Mouse (Mus musculus) limb, embryonic 11.5 days (tissue): ENCODE results near the gene Dhx30. TPM values are rescaled to one million over a fixed set of nuclear protein-coding genes. Genes with fewer than 3 reads are reported as not detected.
"Not testable (repeated sequence)": the region's sequence is repeated elsewhere in the genome, so short reads cannot be mapped to it uniquely, and the experiment has no call there.

Source experiments
- ATAC-seq: fragments of 200-750 bp; cut with Nextera tagmentation; 2 replicates; pipeline ENCODE4 v1.8.0; 2017; ENCODE audit warnings: low read depth; ENCODE audit not compliant: insufficient number of reproducible peaks, low FRiP score, low TSS enrichment
- DNase-seq: peaks from one replicate; pipeline ENCODE4 v3.0.0-alpha.2; 2015; ENCODE audit warnings: low spot score
- H3K27ac ChIP-seq: fragments of 300-500 bp; sonication (generic); replicated peaks from 2 replicates; pipeline ENCODE4 v1.5.1; 2014; ENCODE audit warnings: low read depth, mild to moderate bottlenecking, low read length
- H3K27me3 ChIP-seq: fragments of 300-500 bp; sonication (generic); 2 replicates; pipeline ENCODE4 v1.6.1; 2014; ENCODE audit warnings: mild to moderate bottlenecking, low read length, mixed read lengths; ENCODE audit not compliant: control insufficient read depth, insufficient read depth
- H3K36me3 ChIP-seq: fragments of 300-500 bp; sonication (generic); 2 replicates; pipeline ENCODE4 v1.6.1; 2014; ENCODE audit warnings: mild to moderate bottlenecking, low read length, moderate library complexity, mixed read lengths; ENCODE audit not compliant: control insufficient read depth, insufficient read depth
- H3K4me1 ChIP-seq: fragments of 300-500 bp; sonication (generic); 2 replicates; pipeline ENCODE4 v1.6.1; 2014; ENCODE audit warnings: low read length, mixed read lengths; ENCODE audit not compliant: control insufficient read depth, insufficient read depth
- H3K4me2 ChIP-seq: fragments of 300-500 bp; sonication (generic); 2 replicates; pipeline ENCODE4 v1.6.1; 2014; ENCODE audit warnings: low read depth, mild to moderate bottlenecking, moderate library complexity; ENCODE audit not compliant: severe bottlenecking
- H3K4me3 ChIP-seq: fragments of 300-500 bp; sonication (generic); 2 replicates; pipeline ENCODE4 v1.5.1; 2014; ENCODE audit warnings: low read depth, low read length
- H3K9ac ChIP-seq: fragments of 300-500 bp; sonication (generic); 2 replicates; pipeline ENCODE4 v1.6.1; 2014; ENCODE audit warnings: mild to moderate bottlenecking, low read length
- H3K9me3 ChIP-seq: fragments of 300-500 bp; sonication (generic); 2 replicates; pipeline ENCODE4 v1.6.1; 2016; ENCODE audit warnings: low read length; ENCODE audit not compliant: control insufficient read depth
- WGBS: fragments of 180-500 bp; shearing (Covaris S2); extraction: QIAGEN DNeasy Blood & Tissue Kit; methylation state at CpG from one replicate; pipeline ENCODE4 v1.1.7; 2014; 5-methylcytosine and 5-hydroxymethylcytosine counted together
- polyA plus RNA-seq: library from polyadenylated mRNA; unstranded; fragments of >200 nt; fragmentation: Nextera tagmentation; extraction: Ambion mirVana; gene quantifications from 2 replicates; pipeline ENCODE4 v1.2.1, GENCODE M21; 2014

Gene Dhx30
- 179 and 190 TPM in 2 replicates for polyA plus RNA-seq

DNA sequence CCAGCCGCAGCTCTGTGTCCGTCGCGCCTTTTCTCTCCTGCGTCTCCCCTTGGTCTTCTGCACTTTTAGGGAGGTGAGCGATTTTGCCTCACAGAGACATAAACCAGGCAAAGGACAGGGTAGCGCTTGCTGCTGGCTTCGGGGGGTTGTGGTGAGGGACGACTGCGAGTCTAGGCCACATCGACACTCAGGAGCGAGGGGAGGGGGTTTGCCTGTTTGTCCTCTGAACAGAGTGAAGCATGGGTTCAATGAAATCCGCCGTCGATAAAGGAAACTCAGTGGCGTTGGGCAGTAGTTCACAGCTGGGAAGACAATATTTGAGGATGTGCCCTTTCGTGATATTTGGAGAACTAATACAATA is at the start of gene Dhx30:
TSS of gene Dhx30 (minus strand) at position 52 of the 361 bp plus-strand sequence.
- peaks cover 6% of the 10 kb centered on the region for H3K4me1 ChIP-seq
- peak within 1 kb of the TSS; percentile 68 for H3K4me3 ChIP-seq
- no peak for DNase-seq
- peak within 1 kb of the TSS; percentile 69 for H3K4me2 ChIP-seq
- peaks cover 3% of the 10 kb centered on the region; the same call in 1 of the 2 replicates for H3K36me3 ChIP-seq
- no peaks in the 10 kb centered on the region for H3K27me3 ChIP-seq
- peak within 1 kb of the TSS; percentile 89 for H3K9ac ChIP-seq
- peak within 1 kb of the TSS; percentile 87 for H3K27ac ChIP-seq
- WGBS = 2% methylated on average over 17 of the region's 17 CpGs
- ATAC-seq = 0 out of 2 replicates have a peak, but pooled peaks have one; percentile 10
- no peaks in the 10 kb centered on the region for H3K9me3 ChIP-seq

DNA sequence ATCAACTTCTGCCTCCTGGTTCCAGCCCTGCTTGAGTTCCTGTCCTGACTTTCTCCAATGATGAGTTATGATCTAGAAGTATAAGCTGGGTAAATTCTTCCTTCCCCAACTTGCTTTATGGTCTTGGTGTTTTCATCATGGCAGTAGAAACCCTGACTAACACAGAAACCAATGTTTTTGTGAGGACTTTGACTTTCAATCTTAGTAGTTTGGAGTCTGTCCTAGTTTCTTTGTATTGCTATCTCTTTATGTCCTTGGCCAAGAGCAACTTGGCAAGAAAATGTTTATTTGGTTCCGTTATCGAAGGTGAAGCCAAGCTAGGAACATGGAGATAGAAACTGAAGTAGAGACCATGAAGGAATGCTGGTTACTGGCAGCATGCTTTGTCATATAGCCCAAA is 45.4 kb upstream of the Dhx30 start:
- no peaks in the 10 kb centered on the region for H3K27me3 ChIP-seq

DNA sequence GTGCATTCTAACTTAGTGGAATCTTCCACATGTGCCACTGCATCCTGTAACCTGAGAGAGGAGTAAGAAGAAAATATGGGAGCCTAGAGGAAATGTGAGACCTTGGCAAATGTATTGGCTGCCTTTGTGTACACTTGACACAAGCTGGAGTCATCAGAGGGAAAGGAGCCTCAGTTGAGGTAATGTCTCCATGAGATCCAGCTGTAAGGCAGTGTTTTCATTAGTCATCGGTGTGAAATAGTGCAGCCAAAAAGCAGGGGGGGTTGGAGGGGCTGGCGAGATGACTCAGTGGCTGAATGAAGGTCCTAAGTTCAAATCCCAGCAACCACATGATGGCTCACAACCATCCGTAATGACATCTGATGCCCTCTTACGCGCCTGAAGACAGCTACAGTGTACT is 44.8 kb upstream of the Dhx30 start:
- DNase-seq (no peak), ATAC-seq (no peak)
- 97% methylated on average over 5 of the region's 5 CpGs for WGBS
- peaks cover 20% of the 10 kb centered on the region for H3K36me3 ChIP-seq
- no peaks in the 10 kb centered on the region for H3K27me3 ChIP-seq
- no peak overlapping the region for H3K27ac ChIP-seq
- H3K4me3 ChIP-seq = no peak overlapping the region
- no peak overlapping the region for H3K4me2 ChIP-seq
- H3K9me3 ChIP-seq = no peaks in the 10 kb centered on the region
- H3K9ac ChIP-seq = no peak overlapping the region
- H3K4me1 ChIP-seq = no peaks in the 10 kb centered on the region

More for the DNA sequence above, 45.4 kb upstream of the Dhx30 start:
- peaks cover 17% of the 10 kb centered on the region for H3K36me3 ChIP-seq
- H3K9ac ChIP-seq = no peak overlapping the region
- WGBS = 93% methylated on average over 2 of the region's 2 CpGs
- H3K4me1 ChIP-seq = no peaks in the 10 kb centered on the region
- H3K9me3 ChIP-seq = no peaks in the 10 kb centered on the region
- DNase-seq (no peak), ATAC-seq (no peak)
- H3K27ac ChIP-seq = no peak overlapping the region
- no peak overlapping the region for H3K4me2 ChIP-seq
- no peak overlapping the region for H3K4me3 ChIP-seq

DNA sequence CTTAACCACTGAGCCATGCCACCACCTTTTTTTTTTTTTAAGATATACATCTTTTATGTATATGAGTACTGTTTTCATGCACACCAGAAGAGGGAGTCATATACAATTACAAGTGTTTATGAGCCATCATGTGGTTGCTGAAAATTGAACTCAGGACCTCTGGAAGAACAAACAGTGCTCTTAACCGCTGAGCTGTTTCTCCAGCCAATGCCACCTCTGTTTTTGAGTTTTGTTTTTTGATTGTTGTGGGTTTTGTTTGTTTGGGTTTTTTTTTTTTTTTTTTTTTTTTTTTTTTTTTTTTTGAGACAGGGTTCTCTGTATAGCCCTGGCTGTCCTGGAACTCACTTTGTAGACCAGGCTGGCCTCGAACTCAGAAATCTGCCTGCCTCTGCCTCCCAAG is 42.9 kb upstream of the Dhx30 start:
- H3K36me3 ChIP-seq = peaks cover 23% of the 10 kb centered on the region
- WGBS = 94% methylated on average over 2 of the region's 2 CpGs
- H3K4me1 ChIP-seq, H3K27ac ChIP-seq, H3K9ac ChIP-seq, ATAC-seq, H3K4me2 ChIP-seq, H3K27me3 ChIP-seq, DNase-seq, H3K9me3 ChIP-seq, H3K4me3 ChIP-seq: not testable (repeated sequence)

DNA sequence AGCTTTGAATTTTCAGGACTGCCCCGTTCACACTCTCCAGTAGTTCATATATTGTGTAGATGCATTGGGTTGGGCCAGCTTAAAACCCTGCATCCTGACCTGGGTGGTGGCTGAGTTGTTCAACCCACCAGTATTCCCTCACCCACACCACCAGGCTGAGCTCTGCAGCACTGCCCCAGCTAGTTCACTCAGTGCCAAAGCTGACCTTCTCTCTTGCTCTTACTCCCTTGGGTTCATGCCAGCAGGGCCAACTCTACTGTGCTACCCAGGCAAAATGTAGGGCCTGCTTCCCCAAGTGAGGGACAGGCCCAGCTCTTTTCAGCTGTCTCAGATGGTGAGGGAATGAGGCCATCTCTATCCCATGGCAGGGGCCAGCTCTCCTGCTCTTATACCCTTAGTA is 41.4 kb upstream of the Dhx30 start:
- Histone ChIP-seq H3K4me3 (no peak overlapping the region), H3K4me2 (no peak overlapping the region), H3K36me3 (peaks cover 25% of the 10 kb centered on the region), H3K4me1 (no peaks in the 10 kb centered on the region), H3K27ac (no peak overlapping the region), H3K27me3 (no peaks in the 10 kb centered on the region), H3K9me3 (no peaks in the 10 kb centered on the region), H3K9ac (no peak overlapping the region)
- 97% methylated on average over 1 of the region's 1 CpGs for WGBS
- ATAC-seq = no peak
- DNase-seq = no peak

DNA sequence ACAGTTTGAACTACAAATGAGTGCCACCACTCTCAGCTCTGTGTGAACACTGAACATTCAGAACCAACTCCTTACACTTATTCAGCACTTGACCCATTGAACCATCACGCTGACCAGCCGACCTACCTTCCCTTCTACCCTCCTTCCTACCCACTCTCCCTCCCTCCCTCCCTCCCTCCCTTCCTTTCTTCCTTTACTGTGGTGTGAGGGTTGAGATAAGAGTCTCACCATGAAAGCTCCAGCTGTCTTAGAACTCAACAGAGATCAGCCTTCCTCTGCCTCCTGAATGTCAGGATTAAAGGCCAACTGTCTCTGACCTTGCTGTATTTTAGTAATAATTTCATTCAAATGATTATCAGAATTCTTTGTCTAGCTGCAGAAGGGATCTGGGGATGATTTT is 31.0 kb upstream of the Dhx30 start:
- Histone ChIP-seq H3K27me3 (no peaks in the 10 kb centered on the region), H3K4me2 (no peak overlapping the region), H3K36me3 (peaks cover 32% of the 10 kb centered on the region), H3K27ac (no peak overlapping the region), H3K4me3 (no peak overlapping the region), H3K4me1 (no peaks in the 10 kb centered on the region), H3K9ac (no peak overlapping the region), H3K9me3 (no peaks in the 10 kb centered on the region)
- WGBS = 71% methylated on average over 2 of the region's 2 CpGs
- no peak for DNase-seq
- ATAC-seq = no peak

DNA sequence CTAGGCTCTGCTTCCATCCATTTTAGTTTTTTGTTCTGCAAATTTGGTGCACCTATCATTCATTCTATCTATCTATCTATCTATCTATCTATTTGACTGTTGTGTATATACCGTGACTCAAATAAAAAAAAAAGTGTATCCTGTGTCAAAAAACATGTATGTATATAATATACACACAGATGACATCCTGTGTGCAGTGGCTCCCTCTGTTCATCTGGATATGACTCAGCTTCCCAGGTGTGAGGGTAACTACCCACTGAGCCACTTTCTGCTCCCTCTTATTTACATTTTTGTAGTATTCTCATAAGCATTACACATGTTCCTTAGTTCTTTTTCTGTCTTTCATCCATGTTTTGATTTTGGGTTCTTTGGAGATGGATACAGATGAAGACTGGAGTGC is 24.5 kb upstream of the Dhx30 start:
- no peak for ATAC-seq
- no peaks in the 10 kb centered on the region for H3K4me1 ChIP-seq
- H3K4me3 ChIP-seq = no peak overlapping the region
- WGBS = 93% methylated on average over 1 of the region's 1 CpGs
- H3K4me2 ChIP-seq = no peak overlapping the region
- H3K9me3 ChIP-seq = no peaks in the 10 kb centered on the region
- no peak overlapping the region for H3K27ac ChIP-seq
- no peaks in the 10 kb centered on the region for H3K27me3 ChIP-seq
- H3K36me3 ChIP-seq = peaks cover 22% of the 10 kb centered on the region
- no peak overlapping the region for H3K9ac ChIP-seq
- DNase-seq = no peak

DNA sequence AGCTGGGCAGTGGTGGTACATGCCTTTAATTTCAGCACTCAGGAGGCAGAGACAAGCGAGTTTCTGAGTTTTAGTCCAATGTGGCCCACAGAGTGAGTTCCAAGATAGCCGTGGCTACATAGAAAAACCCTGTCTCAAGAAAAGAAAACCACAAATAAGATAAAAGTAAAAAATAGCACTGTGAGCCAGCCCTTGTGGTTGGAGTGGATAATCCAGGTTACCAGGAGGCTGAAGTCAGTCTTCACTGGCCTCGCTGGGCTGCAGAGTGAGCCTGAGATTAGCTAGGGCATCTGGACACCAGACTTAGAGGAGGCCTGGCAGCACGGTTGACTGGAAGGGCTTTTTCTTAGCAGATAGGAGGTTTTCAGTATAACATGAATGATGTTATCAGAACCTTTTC is 21.5 kb upstream of the Dhx30 start:
- ATAC-seq (no peak), DNase-seq (no peak)
- Histone ChIP-seq H3K9me3 (no peaks in the 10 kb centered on the region), H3K27me3 (no peaks in the 10 kb centered on the region), H3K36me3 (peaks cover 19% of the 10 kb centered on the region), H3K4me1 (no peaks in the 10 kb centered on the region), H3K27ac (no peak overlapping the region), H3K4me2 (no peak overlapping the region), H3K4me3 (no peak overlapping the region), H3K9ac (no peak overlapping the region)
- WGBS = 90% methylated on average over 4 of the region's 4 CpGs

DNA sequence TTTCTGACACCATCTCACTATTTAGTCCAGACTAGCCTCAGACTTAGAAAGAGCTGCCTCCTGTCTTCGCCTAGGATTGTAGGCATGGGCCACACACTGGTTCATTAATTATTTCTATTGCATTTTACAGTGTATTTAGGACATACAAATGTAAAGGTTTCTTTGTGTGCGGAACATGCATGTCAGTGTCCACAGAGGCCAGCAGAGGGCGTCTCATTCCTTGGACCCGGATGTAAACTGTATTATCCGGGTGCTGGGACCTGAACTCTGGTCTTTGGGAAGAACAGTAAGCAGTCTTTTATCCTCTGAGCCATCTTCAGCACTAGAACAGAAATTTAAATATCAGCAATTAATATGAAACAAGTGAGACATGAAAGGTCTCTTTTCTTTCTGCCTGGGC is 16.5 kb upstream of the Dhx30 start:
- no peak overlapping the region for H3K27ac ChIP-seq
- no peak overlapping the region for H3K4me2 ChIP-seq
- H3K4me1 ChIP-seq = no peaks in the 10 kb centered on the region; the same call in 1 of the 2 replicates
- no peaks in the 10 kb centered on the region for H3K27me3 ChIP-seq
- no peak for DNase-seq
- 81% methylated on average over 5 of the region's 5 CpGs for WGBS
- no peak overlapping the region for H3K9ac ChIP-seq
- H3K4me3 ChIP-seq = no peak overlapping the region
- peaks cover 7% of the 10 kb centered on the region for H3K36me3 ChIP-seq
- H3K9me3 ChIP-seq = no peaks in the 10 kb centered on the region
- ATAC-seq = no peak
